Mouse (Mus musculus) CH12F3 (cell line): ENCODE results near the gene C1ql4.

ENCODE experiments used
- in situ Hi-C: fragments of 300-500 bp; cut with MboI; formaldehyde crosslinking; loops from 2 replicates; pipeline ENCODE4 v1.14.3; 2020; ENCODE audit warnings: low sequenced_read_pairs

Gene C1ql4

GRCm38 (mm10) chr15:99036249-99036905, 51.2 kb downstream of the C1ql4 start:
- in situ Hi-C loops, result no loop called here

- in situ Hi-C loops, result no loop called here
Measured at GRCm38 (mm10) chr15:99035431-99035830, 52.2 kb downstream of the C1ql4 start.
